Mouse (Mus musculus): ENCODE data around the gene Faap20.

Faap20 gene

GRCm38 (mm10) chr4:155286090-155286489 lies 36.5 kb downstream of the Faap20 start:
- no peak for DNase-seq (ENCODE audit: low spot score)

- no peak for DNase-seq (ENCODE audit: low spot score)
These were observed 38.1 kb downstream of the Faap20 start for GRCm38 (mm10) chr4:155287713-155288112.

- DNase-seq (ENCODE audit: low spot score): no peak
These were observed 39.0 kb downstream of the Faap20 start for GRCm38 (mm10) chr4:155288586-155288985.

GRCm38 (mm10) chr4:155290045-155290444 lies 40.4 kb downstream of the Faap20 start:
- no peak for DNase-seq (ENCODE audit: low spot score)

GRCm38 (mm10) chr4:155292863-155293262 lies 43.3 kb downstream of the Faap20 start:
- DNase-seq (ENCODE audit: low spot score): no peak

GRCm38 (mm10) chr4:155294381-155294780 lies 44.8 kb downstream of the Faap20 start:
- no peak for DNase-seq (ENCODE audit: low spot score)

- no peak for DNase-seq (ENCODE audit: low spot score)
These were observed 45.5 kb downstream of the Faap20 start for GRCm38 (mm10) chr4:155295026-155295590.

GRCm38 (mm10) chr4:155295996-155296395 lies 46.4 kb downstream of the Faap20 start:
- no peak for DNase-seq (ENCODE audit: low spot score)

GRCm38 (mm10) chr4:155297057-155297456 lies 47.5 kb downstream of the Faap20 start:
- no peak for DNase-seq (ENCODE audit: low spot score)

GRCm38 (mm10) chr4:155298826-155299225 lies 49.2 kb downstream of the Faap20 start:
- DNase-seq (ENCODE audit: low spot score): no peak

GRCm38 (mm10) chr4:155300421-155301097 lies 51.0 kb downstream of the Faap20 start:
- DNase-seq (ENCODE audit: low spot score): no peak

- no peak for DNase-seq (ENCODE audit: low spot score)
These were observed 51.5 kb downstream of the Faap20 start for GRCm38 (mm10) chr4:155301098-155301447.

GRCm38 (mm10) chr4:155301965-155302364 lies 52.4 kb downstream of the Faap20 start:
- no peak for DNase-seq (ENCODE audit: low spot score)

GRCm38 (mm10) chr4:155304508-155305096 lies 55.0 kb downstream of the Faap20 start:
- DNase-seq (ENCODE audit: low spot score): no peak

GRCm38 (mm10) chr4:155305531-155306031 lies 56.0 kb downstream of the Faap20 start:
- DNase-seq (ENCODE audit: low spot score): no peak

All from urinary bladder, postnatal 25 days (tissue).